In genomic region chr9:28091395-28091794, GRCm38 (mm10) we compare ENCODE assay signal across 11 mouse cellular contexts.
"Had no signal": no experiment of that assay in that cellular context is flagged by ENCODE, and none has a peak within 500 bp of the region (broad histone marks: within the 10 kb centered on the region; RNA-seq: fewer than 3 reads in every experiment).

No protein-coding gene starts in this region.

- H3K4me2 ChIP-seq: intestine, embryonic 15.5 days; limb, embryonic 13.5 days; midbrain, embryonic 13.5 days had no signal

- H3K27me3 ChIP-seq: intestine, embryonic 15.5 days; midbrain, embryonic 13.5 days had no signal

- H3K4me3 ChIP-seq: intestine, embryonic 15.5 days; left cerebral cortex, adult 2 months; limb, embryonic 13.5 days; midbrain, embryonic 13.5 days had no signal

- H3K36me3 ChIP-seq: intestine, embryonic 15.5 days; limb, embryonic 13.5 days; midbrain, embryonic 13.5 days had no signal

- H3K27ac ChIP-seq: intestine, embryonic 15.5 days; left cerebral cortex, adult 2 months; limb, embryonic 13.5 days; liver, embryonic 14.5 days; midbrain, embryonic 13.5 days; stomach, postnatal 0 days had no signal

- ATAC-seq: intestine, embryonic 15.5 days; midbrain, embryonic 13.5 days had no signal

- H3K4me1 ChIP-seq: intestine, embryonic 15.5 days; midbrain, embryonic 13.5 days had no signal

- H3K9ac ChIP-seq: intestine, embryonic 15.5 days; limb, embryonic 13.5 days; liver, embryonic 14.5 days; midbrain, embryonic 13.5 days had no signal

- H3K9me3 ChIP-seq: intestine, embryonic 15.5 days; limb, embryonic 13.5 days; midbrain, embryonic 13.5 days had no signal

- DNase-seq: kidney, adult 2 months; kidney, postnatal 25 days; lung, adult 18-20 months; right cerebral cortex, adult 18-20 months; thymus, postnatal 4 days had no signal
